Mouse (Mus musculus): ENCODE results near the gene Nol9.

Gene Nol9

DNA sequence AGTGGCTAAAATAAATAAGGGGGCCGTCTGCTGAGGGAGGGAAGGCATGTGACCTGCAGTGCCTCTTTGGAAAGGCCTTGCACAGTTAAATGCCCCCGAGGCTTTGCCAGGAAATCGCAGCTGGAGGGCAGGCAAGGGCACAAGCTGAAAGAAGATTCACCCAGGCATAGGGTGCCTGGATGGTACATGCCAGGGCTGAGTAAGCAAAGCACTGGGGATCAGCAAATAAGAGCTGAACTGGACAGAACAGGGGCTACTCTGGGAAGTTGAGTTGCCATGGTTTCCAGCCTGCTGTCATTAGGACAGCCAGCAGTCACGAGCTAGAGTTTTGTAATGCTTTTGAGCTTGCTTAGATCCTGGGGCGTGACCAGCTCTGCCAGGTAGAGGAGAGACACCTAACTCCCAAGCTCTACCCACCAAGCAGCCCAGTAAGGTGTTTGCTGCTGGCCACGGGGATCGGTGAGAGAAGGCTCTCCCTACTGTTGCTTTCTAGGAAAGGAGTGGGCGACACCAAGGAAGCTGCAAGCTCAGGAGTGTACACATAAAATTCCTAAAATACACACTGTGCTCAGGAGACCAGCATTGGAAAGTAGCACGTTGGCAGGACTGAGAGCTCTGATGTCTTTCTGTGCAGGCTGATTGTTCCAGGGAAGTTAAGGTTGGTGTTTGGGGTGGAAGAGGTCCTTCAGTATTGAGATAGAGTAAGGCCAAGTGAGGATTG is 23.4 kb downstream of the Nol9 start:
- DNase-seq (ENCODE audit: low spot score) = no peak

DNA sequence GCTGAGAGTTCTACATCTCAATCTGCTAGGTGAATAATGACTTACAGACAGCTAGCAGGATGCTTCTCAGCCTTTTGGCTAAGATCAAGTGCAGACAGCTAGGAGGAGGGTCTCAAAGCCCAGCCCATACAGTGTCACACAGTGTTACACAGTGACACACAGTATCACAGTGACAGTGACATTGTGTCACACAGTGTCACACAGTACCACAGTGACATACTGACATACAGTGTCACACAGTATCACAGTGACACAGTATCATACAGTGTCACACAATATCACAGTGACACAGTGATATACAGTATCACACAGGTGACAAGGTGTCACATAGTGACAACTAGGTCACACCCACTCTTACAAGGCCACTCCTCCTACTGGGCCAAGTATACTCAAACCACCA is 28.2 kb downstream of the Nol9 start:
- DNase-seq (ENCODE audit: low spot score) = no peak

DNA sequence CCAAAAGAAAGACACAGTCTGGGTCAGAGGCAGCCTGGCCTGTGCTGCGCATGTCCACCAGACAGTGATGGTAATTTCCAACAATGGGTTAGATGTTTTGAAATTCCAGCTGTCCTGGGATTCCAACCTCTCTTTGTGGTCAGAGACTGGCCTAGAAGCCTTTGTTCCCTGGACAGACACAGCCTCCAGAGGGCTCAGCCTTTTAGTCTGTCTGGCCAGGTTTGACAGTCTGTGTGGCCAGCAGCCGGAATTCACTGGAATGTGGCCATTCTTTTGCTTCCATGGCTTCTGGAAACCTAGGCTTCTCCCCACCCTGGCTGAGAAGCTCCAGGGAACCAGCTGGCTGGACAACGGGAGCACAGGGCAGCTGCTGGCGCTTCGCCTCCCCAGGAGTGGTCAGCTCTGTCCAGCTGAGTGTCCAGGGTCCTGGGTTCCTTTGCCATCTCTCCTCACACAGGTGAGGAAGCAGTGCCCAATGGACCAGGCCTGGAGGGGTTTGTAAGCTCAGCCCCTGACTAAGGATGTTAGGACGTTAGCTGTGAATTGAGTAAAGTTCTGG is 29.1 kb downstream of the Nol9 start:
- DNase-seq (ENCODE audit: low spot score) = no peak

DNA sequence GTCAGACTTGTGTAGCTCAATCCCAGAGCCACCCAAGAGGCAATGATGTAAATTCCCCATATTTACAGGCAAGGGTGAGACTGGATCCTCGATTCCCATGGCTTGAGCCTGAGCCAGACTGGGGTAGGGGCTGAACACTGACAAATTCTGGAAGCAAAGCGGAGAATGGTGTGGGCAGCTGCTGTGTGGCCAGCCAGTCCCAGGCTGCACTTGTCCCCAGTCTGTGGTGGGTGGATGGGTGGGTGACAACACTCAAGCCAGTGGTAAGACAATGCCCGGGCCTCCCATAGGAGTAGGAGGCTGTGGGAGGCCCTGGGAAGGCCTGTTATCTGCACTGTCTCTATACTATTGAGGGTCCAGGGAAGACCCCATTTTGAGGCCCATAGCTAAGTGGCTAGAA is 30.1 kb downstream of the Nol9 start:
- DNase-seq (ENCODE audit: low spot score) = no peak

DNA sequence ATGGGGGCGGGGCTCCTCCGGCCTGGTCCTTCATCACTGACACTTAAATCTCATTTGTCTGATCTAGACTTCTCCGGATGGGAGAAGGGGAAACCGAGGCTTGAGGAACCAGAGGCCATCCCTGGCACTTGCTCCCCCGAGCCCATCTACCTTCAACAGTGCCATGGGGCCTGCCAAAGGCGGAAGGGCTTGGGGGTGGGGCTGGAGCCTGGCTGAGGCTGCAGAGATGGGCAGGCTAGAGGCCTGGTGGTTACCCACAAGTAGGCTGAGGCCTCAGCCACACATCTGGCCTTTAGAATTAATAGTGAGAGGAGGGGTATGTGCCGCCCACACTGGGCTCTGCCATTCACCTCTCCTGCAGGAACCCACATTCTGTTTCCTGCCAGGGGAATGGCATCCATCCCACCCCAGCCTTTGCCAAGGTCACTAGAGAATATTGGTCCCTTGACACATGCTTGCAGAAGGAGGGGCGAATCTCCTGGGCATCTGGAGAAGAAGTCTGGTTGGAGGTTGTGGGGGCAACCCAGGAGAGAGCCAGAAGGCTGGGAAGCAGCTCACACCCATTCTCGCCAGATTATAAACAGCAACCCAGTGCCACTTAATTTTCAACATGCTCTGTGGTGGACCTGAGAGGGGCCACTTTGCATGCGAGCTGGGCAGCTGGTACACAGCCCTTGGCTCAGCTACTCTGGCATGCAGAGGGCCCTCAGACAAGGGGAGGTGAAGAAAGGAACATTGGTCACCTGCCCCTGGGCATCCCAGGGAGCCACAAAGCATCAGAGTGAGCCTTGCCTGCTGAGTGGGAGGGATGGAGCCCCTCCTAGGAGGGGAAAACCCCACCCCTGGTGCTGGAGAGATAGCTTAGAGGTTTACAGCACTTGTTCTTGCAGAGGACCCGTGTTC is 31.6 kb downstream of the Nol9 start:
- DNase-seq (ENCODE audit: low spot score) = no peak

DNA sequence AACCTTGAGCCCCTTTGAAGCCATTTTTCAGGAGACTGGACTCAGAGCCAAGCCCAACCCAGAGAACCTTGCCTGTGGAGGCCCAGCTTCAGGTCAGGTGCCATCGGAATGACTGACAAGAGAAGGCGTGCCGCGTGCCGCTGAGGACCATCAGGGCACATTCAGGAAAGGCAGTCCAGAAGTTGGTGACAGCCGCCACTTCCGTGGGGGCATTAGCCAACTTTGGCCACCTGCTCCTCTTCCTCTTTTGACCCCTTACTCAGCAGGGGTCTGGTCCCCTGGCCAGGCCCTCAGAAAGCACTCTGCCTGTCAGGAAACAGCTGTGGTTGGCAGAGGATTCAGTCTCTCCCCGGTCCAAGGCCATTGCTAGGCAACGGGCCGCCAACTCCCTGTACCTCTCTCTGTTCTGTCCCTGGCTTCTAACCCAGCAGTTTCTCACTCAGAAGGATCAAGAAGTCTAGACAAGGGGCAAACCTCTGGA is 33.0 kb downstream of the Nol9 start, which contains the start of gene Plekhg5:
TSS of gene Plekhg5 (plus strand) at position 378 of the 481 bp plus-strand sequence.
- peak; percentile 29 for DNase-seq (ENCODE audit: low spot score)

DNA sequence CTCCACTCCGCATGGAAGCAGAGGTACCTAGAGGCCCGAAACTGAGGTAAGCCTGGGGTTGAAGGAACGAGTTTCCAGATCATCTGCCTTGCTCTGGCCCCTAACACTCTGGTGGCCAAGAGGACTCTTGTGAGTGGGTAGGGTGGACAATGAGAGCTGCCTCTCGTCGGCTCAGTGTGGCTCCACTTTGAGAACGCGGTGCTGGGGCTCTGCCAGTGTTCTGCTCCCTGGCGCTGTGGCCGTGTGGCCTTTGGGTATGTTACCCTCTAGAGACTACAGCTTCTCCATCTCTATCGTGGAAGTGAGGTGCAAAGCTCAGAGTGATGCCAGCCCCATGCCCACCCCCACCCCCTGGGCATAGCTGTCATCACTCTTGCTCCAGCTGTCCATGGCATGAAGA is 33.5 kb downstream of the Nol9 start:
- DNase-seq (ENCODE audit: low spot score) = no peak

DNA sequence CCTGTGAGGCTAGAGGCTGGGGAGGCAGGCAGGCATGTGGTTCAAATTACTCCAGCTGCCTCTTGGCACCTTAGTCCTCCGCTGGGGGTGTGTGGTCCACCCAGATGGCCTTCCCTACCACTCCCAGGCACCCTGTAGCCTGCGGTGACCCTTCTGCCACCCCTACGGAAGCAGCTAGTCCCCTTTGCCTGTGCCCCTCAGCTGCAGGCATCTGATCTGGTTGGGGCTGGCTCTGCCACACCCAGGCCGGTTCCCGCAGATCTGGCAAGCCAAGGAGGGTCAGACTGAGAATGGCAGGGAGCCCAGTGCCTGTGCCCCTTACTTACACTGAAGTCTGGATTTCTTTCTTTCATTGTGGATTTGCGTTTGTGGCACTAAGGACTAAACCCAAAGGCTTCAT is 34.6 kb downstream of the Nol9 start:
- no peak for DNase-seq (ENCODE audit: low spot score)

DNA sequence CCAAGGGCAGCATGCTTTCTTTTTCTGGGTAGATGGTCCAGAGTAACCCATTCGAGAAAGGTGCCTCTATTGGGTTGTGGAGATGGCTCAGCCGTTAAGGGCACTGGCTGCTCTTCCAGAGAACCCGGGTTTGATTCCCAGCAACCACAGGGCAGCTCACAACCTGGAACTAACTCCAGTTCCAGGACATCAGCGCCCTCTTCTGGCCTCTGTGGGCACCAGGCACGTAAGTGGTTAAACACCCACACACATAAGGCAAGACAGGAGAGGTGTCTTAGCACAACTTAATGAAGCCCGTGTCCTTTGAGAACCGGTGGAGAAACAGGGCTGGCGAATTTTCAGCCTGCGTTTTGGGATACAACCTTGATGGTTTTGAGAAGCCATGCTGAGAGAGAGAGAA is 35.4 kb downstream of the Nol9 start:
- no peak for DNase-seq (ENCODE audit: low spot score)

DNA sequence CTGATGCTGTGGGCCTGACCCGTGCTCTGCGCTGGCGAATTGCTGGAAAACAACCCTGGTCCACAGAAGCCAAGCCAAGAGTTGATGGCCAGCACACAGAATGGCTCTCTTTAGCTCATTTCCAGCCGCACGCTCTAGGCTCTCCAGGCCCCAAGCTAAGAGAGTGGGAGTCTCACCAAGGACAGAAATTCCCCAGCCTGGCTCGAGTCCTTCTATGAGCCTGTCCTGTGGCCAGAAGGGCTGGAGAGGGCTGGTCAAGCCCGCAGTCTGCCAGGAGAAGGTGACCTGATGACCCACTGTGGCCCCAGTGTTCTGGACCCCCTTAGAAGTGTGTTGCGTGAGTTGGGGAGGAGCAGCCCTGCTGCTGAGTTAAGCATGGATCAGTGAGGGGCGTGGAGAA is 38.1 kb downstream of the Nol9 start:
- no peak for DNase-seq (ENCODE audit: low spot score)

DNA sequence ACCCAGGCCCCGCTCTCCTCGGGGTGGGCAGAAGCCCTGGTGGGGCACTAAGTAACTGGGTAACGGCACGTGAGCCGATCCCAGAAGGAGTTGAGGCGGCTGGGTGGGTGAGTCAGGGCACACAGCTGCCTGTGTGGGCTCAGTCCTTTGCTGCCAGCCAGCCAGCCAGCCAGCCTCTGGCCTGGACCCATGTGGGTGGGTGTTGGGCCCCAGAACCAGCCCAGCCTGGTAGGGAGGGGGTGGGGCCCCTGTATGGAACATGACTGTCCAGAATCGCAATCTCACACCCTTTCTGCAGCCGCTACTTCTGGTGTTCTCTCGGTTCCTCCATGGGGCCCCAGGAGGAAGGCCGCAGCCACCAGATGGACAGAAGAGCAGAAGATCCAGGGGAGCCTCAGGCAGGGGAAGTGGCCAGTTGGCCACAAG is 39.0 kb downstream of the Nol9 start:
- no peak for DNase-seq (ENCODE audit: low spot score)

DNA sequence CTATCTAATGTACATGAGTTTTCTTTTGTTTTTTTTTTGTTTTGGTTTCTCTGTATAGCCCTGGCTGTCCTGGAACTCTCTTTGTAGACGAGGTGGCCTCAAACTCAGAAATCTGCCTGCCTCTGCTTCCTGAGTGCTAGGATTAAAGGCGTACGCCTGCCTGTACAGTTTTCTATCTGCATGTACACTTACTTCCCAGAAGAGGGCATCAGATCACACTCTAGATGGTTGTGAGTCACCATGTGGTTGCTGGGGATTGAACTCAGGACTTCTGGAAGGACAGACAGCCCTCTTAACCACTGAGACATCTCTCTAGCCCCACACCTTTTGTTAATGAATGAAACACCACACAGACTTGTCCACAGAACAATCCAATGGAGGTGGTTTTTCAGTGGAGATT is 40.1 kb downstream of the Nol9 start:
- no peak for DNase-seq (ENCODE audit: low spot score)

DNA sequence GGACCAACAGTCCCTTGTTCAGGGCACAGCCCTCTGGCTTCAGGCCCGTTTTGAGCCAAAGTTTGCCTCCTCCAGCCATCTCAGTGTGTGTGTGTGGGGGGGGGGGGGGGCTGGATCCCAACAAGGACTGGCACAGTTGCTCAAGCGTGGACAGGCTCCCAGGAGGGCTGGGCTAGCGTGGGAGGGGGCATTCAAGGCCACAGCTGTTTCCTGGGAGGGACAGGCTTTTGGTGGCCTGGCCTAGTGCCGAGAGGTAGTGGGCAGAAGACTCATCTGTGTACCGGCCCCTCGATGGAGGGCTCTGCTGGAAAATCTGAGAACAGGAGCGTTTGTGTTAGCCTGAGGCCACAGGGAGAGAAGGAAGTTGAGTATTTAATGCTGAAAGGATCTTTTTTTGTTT is 40.8 kb downstream of the Nol9 start:
- no peak for DNase-seq (ENCODE audit: low spot score)

DNA sequence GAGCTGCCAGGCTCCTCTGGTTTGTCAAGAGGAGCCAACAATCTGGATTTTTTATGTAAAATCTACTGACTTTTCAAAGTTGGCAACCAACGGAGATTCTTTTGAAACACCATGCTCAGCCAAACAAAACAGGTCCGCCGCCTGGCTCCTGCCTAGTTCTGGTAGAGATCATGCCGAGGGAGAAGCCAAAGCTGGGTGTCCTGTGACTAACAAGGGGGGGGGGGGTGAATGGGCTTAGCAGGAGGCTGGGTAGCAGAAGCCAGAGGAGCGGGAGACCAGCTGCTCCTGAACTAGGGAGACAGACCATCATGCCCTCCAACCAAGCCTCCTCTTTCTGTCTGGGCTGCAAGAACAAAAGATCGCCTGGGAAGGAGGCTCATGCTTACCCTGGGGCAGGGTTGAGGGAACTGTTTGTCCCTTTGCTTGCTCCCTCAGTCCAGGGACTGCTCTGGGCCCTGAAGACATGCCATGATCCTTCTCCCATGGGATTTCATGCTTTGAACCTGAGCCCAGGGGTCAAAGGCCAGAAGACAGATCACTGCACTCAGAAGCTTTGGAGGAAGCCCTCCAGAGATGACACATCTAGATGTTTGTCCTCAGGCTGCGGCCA is 44.6 kb downstream of the Nol9 start:
- no peak for DNase-seq (ENCODE audit: low spot score)

DNA sequence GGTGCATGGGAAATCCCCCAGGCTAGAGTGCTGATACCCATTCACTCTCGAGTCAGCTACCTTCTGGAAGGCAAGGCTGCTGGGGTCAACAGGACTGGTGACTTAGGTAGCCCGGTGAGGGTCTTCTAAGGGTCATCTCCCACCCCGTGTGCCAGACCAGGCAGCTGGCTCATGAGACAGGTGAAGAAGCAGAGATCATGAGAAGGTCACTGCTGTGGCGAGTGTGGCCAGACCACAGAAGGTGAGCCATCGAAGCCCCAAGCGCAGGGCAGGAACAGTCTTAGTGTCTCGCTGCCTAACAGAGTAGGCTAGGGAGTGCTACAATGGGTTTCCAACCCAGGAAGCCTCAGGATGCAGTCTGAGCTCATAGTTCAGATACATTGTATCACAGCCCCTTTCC is 45.5 kb downstream of the Nol9 start:
- DNase-seq (ENCODE audit: low spot score) = no peak

DNA sequence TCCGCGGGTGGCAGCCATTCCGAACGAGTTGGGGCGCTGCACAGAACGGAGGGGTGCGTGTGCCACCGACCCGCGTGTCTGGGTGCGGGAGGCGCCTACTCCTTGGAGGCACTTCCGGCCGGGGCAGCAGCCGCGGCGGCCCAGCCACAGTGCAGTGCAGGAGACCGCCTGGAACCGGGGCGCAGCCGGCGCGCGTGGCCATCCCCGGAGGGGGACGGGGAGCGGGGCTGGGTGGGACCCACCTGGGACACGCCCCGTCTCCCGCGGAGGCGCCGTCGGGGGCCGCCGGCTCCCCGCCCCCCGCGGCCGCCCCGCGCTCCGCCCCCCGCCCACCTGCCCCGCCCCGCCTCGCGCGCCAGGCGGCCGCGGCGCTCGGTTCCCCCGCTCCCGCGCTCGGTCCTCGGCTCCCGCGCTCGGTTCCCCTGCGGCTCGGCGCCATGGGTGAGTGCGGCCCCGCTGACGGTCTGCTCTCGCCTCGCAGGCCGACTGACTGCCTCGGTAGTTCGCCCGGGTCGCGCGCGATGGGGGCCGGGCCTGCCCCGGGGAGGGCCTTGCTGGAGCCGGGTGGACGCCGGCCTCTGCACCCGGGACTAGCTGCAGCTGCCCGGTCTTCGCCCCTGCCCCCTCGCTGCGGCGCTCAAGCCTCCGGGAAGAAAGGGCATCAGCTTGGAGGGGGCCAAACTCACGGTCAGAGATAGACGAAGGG is 47.5 kb downstream of the Nol9 start:
- peak; percentile 61 for DNase-seq (ENCODE audit: low spot score)

DNA sequence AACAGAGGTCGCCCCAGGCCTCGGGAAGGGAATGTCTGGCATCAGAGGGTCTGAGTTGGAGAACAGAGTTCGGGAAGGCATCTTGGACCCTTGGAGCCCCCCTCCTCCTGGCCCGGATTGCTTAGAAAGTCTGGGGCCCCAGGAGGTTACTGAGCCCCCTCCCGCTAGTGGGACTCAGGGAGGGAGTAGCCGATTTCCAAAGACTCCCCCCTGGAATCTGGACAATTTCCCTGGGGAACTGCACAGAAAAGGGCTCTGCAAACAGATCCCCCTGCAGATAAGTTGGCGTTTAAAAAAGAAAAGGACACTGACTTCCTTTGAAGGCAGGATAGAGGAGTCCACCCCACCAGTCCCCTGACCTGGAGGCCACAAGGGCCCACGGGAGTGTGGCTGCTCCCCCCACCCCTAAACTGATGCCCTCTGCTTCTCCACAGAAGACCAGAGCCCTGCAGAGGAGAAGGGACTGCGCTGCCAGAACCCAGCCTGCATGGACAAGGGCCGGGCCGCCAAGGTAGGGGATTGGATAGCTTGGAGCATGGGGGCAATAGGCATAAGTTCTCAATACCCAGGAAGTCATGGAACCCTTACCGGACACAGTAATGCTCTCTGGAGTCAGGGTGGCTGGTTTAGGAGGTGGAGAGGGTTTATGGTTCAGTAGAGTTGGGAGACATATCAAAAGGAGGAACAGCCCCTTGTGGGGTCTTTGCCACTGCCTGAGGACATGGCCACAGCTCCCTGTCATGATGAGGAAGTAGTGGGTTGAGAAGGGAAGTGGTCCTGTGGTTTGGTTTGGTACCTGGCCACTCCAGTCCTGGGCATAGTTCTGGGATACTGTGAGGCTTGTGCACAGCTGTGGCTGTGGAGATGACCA is 48.3 kb downstream of the Nol9 start:
- DNase-seq (ENCODE audit: low spot score) = no peak

DNA sequence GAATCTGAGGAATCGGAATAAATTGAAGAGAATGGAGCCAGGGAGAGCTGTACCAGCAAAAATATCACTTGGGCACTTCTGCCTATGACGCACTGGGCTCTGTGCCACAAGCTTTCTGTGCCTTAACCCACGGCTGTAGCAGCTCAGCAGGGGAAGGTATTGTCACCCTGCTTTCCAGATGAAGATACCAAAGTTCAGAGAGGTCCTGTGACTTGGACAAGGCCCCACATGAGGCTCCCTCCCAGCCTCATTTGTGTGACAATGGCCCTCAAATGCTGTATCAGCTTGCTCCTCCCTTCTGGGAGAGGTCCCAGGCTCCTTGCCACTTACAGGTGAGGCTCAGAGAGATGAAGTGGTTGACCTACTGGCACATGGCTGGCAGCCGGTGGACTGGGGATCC is 49.0 kb downstream of the Nol9 start:
- no peak for DNase-seq (ENCODE audit: low spot score)

DNA sequence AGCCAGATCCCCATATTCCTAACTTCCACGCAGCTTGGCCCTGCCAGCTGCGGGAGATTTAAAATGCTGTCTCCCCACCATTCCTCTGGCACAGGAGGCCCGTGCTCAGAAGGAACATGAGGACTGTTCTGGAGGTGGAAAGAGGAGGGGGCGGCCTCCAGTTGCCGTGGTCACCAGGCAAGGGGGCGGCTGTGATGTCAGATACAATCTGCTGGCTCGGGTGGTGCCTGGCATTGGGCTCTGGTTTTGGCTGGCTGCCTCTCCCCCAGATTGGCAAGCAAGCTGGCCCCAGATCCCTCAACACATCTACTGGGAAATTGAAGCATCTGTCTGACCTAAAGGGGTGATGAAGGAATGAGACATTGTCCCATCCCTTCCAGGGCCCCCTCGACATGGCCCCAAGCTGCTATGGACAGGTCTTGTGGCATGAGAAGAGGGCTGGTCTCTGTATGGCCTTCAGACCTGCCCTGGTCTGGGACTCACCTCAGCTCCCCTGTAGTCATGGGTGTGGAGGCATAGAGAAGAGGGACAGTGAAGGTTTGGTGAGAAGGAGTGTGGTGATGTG is 49.5 kb downstream of the Nol9 start:
- DNase-seq (ENCODE audit: low spot score) = no peak

DNA sequence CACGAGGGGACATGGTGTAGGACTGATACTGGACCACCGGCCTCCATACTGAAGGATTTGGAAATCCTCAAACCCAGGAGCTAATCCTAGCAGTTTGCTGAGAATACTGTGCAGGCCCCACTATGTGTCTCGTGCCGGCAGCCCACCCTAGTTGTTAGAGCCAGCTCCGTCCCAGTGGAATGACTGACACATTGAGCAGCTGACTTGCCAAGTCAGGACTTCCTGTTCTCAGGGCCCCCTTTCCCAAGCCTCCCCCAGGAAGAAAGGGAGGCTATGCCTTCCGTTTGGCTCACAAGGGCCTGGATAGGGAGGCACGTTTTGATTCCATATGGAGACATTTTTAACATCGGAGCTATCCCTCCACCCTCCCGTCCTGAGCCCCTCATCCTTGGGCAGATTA is 51.1 kb downstream of the Nol9 start:
- no peak for DNase-seq (ENCODE audit: low spot score)
